Mouse (Mus musculus) v-Abl transformed pro-B cells (cell line): ENCODE measurements at regions not wholly inside any gene's neighbourhood (a gene's known extent, or its start where the extent isn't known, plus 50 kb on each side); places are given as distances from the start of the nearest gene placed in this dataset.

ENCODE experiments used
- in situ Hi-C, 2 experiments: fragments of 400-800 bp; cut with MboI; formaldehyde crosslinking; loops; one replicate each; pipeline ENCODE4 v1.15.1; 2025; ENCODE audit not compliant: unreplicated experiment in 2 of 2

DNA sequence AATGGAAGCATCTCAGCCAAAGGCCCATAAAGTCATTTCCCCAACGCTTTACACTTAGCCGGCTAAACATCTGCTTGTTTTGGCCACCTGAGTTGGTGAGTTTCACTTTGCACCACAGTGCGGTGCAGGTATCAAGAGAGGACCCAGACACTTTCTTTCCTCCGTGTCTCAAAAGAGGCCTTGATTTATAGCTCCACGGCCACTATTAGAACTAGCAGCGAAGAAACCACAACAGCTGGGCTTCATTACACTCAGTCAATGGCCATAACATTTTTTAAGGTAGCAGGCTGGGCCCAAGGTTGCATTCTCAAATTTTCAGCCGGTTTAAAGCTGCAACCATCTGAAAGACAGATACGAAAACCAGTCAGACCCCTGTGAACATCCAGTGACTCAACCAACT, 103.4 kb downstream of the Mreg start:
- in situ Hi-C loops, result loop anchor here (25.0 kb wide), 3 partner anchors 546 to 1996 kb away; partner anchors contain the start of gene Atic (in 1 of the 2)

DNA sequence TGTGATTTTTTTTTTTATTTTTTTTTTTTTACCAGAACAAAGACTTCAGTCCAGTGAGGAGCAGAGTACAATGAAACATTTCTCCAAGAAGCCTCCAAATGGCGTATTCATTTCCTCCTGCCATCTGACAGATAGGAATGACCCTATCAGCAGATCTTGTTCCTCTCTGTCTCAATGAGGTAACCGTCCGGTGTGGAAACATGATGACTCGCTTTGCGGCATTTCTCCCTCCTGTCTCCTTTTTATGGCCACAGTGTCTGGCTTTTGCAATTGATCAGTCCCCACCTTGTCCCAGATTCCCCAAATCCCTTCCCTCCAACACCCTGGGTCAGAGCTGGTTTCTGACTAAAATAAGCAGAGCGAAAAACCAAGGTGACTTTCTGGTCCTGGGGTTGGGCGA, 105.0 kb downstream of the Mreg start:
- in situ Hi-C loops, result loop anchor here (25.0 kb wide), 3 partner anchors 545 to 1995 kb away; partner anchors contain the start of gene Atic (in 1 of the 2)

DNA sequence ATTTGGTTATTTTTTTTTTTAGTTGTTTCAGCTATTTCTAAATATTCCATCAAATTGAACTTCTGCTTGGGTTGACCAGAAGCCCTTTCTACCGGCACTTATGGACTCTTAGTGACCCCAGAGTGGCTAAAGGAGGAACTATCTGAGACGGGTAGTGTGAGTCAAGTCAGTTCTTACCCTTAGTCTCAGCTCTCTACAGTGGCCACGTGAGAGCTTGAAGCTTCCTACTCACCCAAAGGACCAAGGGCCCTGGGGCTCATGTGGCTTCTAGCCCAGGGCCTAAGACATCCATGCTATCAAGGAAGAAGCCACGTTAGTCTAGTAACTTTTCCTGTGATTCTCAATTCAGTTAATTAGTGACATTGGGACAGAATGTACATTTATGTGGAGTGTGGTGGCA, 105.5 kb downstream of the Mreg start:
- in situ Hi-C loops, result loop anchor here (25.0 kb wide), 3 partner anchors 544 to 1994 kb away; partner anchors contain the start of gene Atic (in 1 of the 2)

DNA sequence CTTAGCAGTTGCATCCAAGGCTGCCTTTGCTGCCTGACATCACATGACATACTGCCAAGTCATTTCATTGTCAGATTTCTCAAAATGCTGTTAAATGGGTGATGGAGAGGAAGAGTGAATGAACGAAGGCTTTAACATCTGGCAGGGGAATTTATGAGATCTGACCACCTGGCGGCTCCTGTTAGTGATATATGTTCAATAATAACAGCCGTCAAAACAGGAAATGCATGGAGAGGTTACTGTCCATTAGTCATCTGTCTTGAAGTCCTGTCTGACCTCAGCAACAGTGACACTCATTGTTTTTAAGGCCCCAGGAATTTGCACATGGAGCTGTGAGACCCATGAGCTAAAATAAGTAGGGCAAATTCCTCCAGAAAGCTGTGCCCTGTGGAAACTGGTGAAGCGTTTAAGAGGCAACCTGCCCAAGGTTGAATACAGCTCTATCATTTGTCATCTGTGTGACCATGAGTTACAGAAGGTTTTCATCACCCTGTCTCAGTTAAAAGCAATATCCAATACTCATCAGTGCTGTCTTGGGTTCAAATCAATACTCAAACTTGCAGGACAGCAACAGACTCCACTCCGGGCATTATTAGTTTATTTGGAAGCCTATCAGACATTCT, 106.6 kb downstream of the Mreg start:
- in situ Hi-C loops, result loop anchor here (25.0 kb wide), 3 partner anchors 543 to 1993 kb away; partner anchors contain the start of gene Atic (in 1 of the 2)

DNA sequence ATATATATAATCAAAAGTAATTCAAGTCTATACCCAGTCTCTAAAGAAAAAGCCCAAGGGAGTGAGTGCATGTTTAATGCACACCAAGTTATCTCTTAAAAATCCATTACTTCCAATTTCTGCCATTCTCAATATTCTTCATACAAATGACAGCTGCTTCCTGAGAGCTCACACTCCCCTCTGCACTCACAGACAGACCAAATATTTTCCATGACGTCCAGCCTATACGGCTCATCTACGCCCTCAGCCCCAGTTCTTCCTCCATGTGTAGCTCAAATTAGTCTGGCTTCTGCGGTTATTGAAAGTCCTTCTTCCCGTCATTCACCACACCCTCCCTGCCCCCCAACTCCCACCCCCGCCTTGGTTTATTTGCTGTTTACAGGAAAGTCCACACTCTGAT, 108.1 kb downstream of the Mreg start:
- in situ Hi-C loops, result loop anchor here (25.0 kb wide), 3 partner anchors 542 to 1992 kb away; partner anchors contain the start of gene Atic (in 1 of the 2)

DNA sequence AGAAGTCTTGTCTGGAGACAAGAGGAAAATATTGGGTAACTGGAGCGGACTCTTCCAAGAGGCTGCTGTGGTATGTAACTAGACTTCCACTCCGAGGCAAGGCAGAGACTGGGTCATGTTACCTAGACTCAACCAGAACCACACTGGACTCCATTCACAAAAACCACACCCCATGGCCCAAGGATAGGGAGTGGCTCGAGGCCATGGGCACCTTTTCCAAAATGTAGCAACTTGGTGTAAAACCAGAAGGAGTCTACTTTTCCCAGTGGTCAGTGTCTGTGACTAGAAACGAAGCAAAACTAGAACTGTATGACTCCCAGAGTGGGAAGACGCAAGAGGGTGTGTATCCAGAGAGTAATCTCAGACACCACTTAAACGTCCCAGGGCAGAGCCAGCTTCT, 108.7 kb downstream of the Mreg start:
- in situ Hi-C loops, result loop anchor here (25.0 kb wide), 3 partner anchors 541 to 1991 kb away; partner anchors contain the start of gene Atic (in 1 of the 2)

DNA sequence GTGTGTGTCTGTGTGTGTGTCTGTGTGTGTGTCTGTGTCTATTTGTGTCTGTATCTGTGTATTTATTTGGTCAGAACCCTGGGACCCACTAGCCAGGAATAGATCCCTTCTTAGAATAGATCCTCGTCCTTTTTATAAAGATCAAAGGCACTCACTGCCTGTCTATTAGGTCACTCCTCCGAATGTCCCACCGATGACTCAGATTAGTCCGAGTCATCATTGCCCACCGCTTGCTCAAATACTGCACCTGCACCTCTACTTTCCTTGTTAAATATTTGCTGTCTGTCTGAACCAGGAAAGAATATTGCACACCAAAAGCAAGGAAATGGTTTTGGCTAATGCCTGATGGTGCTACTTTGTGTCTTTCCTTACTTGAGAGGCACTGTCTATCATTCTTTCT, 112.7 kb downstream of the Mreg start:
- in situ Hi-C loops, result no loop called here

DNA sequence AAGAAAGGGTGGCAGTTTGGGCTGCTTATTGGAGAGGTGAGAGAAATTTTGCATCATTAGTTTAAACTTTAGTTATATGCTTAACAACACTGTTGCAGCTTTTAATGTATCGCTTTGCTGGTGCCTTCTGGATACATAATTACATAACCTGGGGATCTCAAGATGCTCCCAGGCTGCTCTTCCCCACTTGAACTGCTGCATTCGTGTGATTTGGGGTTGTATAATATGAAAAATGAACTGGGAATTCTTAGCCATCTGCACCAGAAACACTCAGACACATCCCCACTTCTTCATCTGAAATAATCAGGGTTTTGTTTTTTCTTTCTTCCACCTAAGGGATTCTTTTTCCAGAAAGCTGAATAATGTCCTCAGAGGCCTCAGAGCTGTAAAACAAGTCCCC, 120.8 kb downstream of the Mreg start:
- in situ Hi-C loops, result no loop called here

DNA sequence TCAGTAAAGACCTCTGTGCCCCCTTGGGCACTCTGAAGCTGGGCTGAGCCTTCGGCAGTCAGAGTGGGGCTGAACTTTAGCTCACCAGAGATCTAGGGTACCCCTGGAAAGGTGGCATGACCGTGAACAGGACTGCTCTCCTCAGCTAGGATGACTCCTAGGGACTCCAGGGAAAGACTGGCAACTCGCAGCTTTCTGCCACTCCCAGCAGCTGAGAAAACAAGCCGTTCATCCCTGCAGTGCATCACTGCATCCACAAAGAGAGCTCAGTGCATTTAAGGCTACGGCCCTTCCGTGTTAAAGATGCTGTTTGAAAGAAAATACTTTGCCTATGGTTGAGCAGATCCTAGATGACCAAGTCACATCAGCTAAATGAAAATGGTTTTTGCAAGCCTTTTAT, 126.4 kb downstream of the Mreg start:
- in situ Hi-C loops, result no loop called here

DNA sequence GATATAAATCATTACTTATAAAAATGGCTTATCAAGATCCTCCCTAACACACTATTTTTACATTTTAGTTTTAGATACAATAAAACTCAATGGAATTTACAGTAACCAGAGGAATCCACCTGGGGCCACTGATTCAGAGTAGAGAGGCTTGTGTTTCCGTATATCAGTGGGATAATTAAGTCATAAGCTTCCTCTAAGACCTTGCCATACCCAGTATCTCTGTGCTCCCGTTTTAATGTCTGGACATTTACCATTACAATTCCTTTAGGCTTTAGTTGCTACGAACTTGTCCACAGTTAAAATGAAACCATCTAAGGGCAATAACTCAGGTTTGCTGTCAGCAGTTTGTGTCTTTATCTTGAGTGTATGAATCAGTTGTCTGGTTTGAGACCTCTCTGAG, 127.9 kb downstream of the Mreg start:
- in situ Hi-C loops, result no loop called here

DNA sequence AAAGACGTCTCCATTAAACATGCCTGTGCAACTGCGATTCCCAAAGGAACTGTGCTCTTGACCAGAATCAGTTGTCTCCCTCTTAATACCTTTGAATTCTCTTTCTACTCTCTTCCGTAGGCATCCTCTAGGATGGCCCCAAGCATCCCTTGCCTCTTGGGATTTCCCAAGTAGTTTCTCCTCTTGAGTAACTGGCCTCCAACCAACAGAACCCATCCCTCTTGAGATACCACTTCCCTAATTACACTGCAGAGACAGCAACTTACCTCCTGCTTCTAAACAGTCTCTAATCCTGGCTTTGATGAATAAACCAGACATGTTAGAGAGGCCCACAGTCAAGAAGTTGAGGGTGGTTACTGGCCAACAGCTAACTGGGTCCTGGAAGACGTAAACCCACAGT, 129.7 kb downstream of the Mreg start:
- in situ Hi-C loops, result no loop called here

DNA sequence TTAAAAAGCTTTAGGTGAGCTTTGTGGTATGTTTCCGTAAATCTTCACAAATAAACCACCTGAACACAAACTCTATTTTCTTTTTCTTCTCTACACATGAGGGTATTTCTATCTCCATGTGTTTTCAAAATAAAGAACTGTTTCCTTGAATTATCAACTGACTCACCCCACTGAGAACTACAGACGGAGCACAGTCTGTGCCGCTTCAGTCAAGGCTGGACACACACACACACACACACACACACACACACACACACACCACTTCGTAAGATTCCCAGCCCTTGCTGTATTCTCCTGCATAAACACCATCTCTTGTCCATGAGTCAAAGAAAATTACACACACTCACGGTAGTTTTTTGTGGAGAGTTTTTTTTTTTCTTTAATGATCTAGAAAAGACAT, 130.3 kb downstream of the Mreg start:
- in situ Hi-C loops, result no loop called here

DNA sequence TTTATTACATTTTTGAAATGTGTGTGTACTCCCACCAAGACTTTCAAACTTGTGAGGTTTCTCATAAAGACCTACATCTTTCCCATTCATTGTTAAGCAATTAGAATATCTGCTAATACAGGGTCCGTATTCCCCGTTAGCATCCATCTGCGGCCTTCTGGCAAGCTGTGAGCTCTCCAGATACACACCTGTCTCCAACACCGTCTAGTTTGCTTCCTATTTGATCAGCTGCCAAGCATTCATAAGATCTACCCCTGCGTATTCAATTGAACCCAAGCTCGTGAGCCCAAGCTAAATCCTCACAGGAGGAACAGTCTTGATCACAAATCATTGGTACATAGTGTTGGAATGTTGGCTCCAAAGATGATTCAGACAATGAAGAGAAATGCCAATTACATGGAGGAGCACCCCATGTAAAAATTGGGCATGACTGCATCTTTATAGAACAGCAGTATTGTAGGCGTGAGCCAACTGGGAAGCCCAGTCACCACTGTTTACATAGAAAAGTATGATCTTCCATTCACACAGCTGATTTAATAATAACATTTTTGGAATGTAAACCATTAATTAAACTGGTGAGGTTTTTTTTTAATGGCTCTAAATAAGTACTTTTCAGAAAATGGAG, 133.1 kb downstream of the Mreg start:
- in situ Hi-C loops, result loop anchor here in 1 of 2 experiments (10.0 kb wide), 1 partner anchor 114 kb away; no protein-coding TSS in a partner anchor

DNA sequence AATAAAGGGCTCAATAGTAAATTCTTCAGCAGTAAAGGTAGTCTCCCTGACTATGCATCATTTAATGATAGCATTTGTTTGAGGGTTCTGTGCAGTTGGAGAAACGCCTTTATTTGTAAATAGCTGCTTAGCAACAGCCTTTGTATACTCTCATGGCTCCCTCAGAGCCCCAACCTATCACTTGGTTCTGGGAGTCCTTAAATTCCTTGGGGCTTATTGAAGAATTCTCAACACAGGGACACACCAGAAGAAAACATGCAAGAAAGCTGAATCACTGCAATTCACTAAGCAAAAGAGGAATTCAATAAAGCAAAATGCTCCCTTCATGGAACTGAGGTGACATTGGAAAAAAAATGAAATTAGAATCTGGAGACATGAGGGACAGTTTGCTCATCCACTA, 135.8 kb downstream of the Mreg start:
- in situ Hi-C loops, result loop anchor here in 1 of 2 experiments (10.0 kb wide), 1 partner anchor 112 kb away; no protein-coding TSS in a partner anchor

DNA sequence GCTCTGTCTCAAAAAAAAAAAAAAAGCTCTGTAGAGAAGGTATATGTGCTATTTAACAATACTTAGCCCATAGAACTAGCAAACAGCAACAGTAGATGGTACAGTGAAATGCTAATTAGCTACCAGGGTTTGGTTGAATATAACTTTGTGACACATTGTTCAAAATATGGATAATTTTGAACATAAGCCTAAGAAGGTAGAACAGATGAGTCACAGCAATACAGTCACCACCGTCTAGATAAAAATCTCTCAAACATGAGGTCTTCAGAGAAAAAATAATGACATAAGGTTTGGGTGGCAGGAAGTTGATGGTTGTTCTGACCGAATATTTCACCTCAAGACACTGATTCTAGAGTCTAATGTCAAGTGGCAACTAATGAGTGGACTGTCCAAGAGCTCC, 136.6 kb downstream of the Mreg start:
- in situ Hi-C loops, result loop anchor here in 1 of 2 experiments (10.0 kb wide), 1 partner anchor 111 kb away; no protein-coding TSS in a partner anchor

DNA sequence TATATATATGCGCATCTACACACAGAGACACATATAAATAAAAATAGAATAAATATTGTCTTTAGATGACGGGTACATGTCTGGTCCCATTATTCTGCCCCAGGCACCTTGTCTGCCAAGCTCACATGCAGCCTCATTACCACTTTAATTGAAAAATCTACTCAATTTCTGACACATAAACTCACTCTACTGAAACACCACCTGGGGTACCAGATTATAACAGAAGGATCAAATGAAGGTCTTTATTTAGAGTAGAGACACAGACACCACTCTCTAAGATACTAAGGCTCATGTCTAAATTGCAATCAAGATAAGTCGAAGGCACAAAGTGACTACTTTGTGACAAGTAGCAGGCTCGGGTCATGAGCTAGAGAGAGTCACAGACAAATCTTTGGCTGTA, 138.9 kb downstream of the Mreg start:
- in situ Hi-C loops, result loop anchor here in 1 of 2 experiments (10.0 kb wide), 1 partner anchor 108 kb away; no protein-coding TSS in a partner anchor

DNA sequence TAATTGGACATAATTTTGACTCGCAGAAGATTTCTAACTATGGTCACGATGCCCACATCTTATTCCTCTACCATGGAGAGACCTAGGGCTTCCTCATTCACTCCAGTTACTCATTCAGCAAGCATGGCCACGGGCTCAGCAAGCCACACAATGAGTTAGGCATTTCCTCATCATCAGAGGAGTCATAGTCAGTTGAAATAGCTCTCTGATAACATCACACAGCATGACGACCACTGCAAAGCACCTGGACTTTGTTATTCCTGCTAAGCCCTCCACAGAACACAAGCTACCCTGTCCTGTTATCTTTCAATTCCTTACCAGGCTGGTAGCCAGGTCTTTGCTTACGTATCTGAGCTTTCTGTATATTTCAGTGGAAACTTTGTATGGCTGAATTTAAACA, 141.6 kb downstream of the Mreg start:
- in situ Hi-C loops, result loop anchor here in 1 of 2 experiments (10.0 kb wide), 1 partner anchor 106 kb away; no protein-coding TSS in a partner anchor

DNA sequence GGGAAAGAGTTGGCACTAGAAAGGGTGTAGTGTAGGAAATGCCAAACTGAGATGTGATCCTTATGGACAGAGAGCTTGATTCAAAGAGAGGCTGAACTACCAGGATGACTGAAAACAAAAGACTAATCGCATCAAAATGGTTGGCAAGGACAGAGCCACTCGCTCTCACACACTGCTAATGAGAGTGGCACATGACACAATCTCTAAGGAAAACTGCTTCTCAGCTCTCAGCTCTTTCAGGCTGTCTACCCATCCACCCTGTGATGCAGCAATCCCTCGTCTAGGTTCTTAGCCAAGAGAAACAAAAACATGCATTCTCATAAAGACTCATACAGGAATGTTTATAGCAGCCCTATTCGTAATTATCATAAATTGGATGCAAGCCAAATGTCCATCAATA, 143.1 kb downstream of the Mreg start:
- in situ Hi-C loops, result no loop called here

DNA sequence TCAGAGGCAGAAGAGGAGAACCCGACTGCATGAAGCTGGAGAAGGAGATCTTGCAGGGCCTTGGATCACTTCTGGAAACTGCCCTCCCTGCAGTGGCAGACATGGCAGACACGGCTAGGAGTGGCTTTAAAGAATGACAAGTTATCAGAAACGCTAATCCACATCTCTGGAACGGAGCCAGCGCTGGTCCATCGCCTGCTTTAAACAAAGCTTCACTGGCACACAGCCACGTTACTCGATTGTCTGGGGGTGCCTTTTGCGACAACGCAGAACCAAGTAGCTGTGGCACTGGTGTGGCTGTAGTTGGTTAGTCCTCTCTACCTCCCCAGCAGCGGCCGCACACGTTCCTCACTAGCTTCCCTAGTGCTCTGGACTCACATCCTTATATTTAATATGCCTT, 147.0 kb downstream of the Mreg start:
- in situ Hi-C loops, result no loop called here

DNA sequence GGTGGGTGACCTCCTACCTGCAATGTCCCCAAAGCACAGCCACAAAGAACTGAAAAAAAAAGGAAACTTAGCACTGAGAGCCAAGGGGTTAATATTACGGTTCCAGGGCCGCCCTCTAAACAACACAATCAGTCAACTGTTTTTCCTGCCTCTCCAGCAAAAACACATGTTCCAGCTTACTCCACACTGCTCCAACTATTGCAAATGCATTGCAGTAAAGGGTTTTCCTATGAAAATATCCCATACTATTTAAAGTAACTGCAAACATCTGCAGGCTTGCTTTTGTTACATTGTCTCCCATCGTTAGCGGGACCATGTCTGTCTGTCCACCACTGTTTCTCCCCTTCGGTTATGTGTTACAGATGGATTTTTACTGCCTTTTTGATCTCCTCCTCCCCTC, 151.7 kb downstream of the Mreg start:
- in situ Hi-C loops, result no loop called here

DNA sequence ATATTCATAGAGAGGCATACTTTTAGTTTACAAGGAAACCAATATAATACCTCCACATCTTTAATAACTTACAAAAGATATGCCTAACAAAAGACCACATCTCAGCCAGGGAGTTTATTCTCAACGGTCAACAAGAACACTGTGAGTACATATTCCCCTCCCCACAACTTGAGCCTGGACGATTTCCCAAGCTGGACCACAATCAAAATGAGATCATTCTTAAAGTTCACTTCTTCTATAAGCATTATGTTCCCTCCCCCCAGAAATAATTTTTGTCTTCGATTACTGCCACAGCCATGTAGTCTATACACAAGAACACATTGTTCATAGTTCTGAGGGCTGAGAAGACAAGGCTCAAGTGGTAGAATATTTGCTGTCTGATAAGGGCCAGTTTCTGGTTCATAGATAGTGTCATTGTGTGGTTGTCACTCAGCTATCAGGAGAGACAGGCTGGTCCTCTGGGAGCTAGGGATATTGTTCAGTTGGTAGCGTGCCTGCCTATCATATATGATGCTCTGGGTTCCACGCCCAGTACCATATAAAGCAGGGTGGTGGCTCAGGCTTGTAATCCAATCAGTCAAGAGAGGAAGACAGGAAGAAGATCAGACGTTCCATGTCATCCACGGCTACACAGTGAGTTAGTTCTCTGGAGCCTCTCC, 153.9 kb downstream of the Mreg start:
- in situ Hi-C loops, result no loop called here
